ENCODE assay signal across 24 mouse cellular contexts in genomic region chr19:12677812-12678211, GRCm38 (mm10). TPM values are rescaled to one million over a fixed set of nuclear protein-coding genes. Genes with fewer than 3 reads are reported as not detected.
"Had no signal": no experiment of that assay in that cellular context is flagged by ENCODE, and none has a peak within 500 bp of the region (broad histone marks: within the 10 kb centered on the region; RNA-seq: fewer than 3 reads in every experiment).

Gene Olfr1443, plus strand, starts transcription at chr19:12678112.

- H3K36me3 ChIP-seq: neural tube, embryonic 13.5 days; neural tube, embryonic 15.5 days; stomach, embryonic 15.5 days had no signal

- DNase-seq: retina, postnatal 1 day; right cerebral cortex, adult 18-20 months; right cerebral cortex, postnatal 14 days; right cerebral cortex, postnatal 25 days; right cerebral cortex, postnatal 4 days; spleen, adult 18-20 months; thymus, adult 18-20 months; thymus, adult 2 months; thymus, postnatal 14 days; thymus, postnatal 25 days; thymus, postnatal 36 days; thymus, postnatal 4 days had no signal

- H3K27ac ChIP-seq: neural tube, embryonic 13.5 days; neural tube, embryonic 15.5 days; stomach, embryonic 15.5 days; stomach, postnatal 0 days had no signal

- H3K4me3 ChIP-seq: neural tube, embryonic 13.5 days; neural tube, embryonic 15.5 days; stomach, embryonic 15.5 days had no signal

- H3K27me3 ChIP-seq: neural tube, embryonic 13.5 days; neural tube, embryonic 15.5 days; stomach, embryonic 15.5 days had no signal

- H3K4me1 ChIP-seq: neural tube, embryonic 13.5 days; neural tube, embryonic 15.5 days; stomach, embryonic 15.5 days had no signal

RNA-seq across cellular contexts. Expression of gene Olfr1443, which starts in this region (rescaled TPM):
- polyA plus RNA-seq: neural tube, embryonic 13.5 days; neural tube, embryonic 14.5 days; neural tube, embryonic 15.5 days; small intestine, adult 2 months; spleen, adult 2 months; stomach, embryonic 14.5 days; stomach, embryonic 15.5 days; stomach, embryonic 16.5 days; stomach, postnatal 0 days; testis, adult 2 months; thymus, adult 2 months; thymus, postnatal 0 days; urinary bladder, adult 2 months had no signal
